ENCODE assay signal across 23 mouse cellular contexts in the genomic region with DNA sequence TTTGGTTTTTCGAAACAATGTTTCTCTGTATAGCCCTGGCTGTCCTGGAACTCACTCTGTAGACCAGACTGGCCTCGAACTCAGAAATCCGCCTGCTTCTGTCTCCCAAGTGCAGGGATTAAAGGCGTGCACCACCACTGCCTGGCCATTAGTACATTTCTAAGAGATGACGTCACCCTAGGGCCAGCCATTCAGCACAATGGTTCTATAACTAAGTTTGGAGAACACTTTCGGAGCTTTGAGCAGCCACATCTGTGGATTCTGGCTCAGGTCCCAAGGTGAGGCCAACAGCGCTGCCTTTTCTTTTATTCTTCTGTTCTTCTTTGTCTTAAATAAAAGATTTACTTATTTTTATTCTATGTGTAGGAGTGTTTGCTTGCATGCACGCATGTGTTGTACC. TPM values are rescaled to one million over a fixed set of nuclear protein-coding genes. Genes with fewer than 3 reads are reported as not detected.
DNase-seq lines count a peak whose midpoint lies in the region; ATAC-seq and TF ChIP-seq lines count a peak whose summit lies in the region.
"Had no signal": no experiment of that assay in that cellular context is flagged by ENCODE, and none has a peak within 500 bp of the region (broad histone marks: within the 10 kb centered on the region; RNA-seq: fewer than 3 reads in every experiment).

No protein-coding gene starts in this region.

- TF ChIP-seq POLR2A in brain, embryonic 14.5 days (IDR thresholded peaks at IDR 0.05; ENCODE audit: borderline replicate concordance, extremely low read depth, insufficient read depth, insufficient read length, poor library complexity, severe bottlenecking): no peak

- DNase-seq in forebrain, postnatal 0 days: no peak
- peak; percentile 28 for DNase-seq in kidney, postnatal 0 days (ENCODE audit: low spot score)
- no peak for DNase-seq in kidney, postnatal 36 days
- peak; percentile 42 for DNase-seq in brain, embryonic 14.5 days (ENCODE audit: low read depth)
- DNase-seq in thymus, postnatal 4 days: no peak
- DNase-seq: cerebellum, adult 2 months; gastrocnemius, postnatal 25 days; heart, adult 2 months; liver, embryonic 13.5 days; thymus, postnatal 36 days had no signal

- H3K36me3 ChIP-seq in forebrain, embryonic 13.5 days (ENCODE audit: poor library complexity, severe bottlenecking): no peaks in the 10 kb centered on the region
- no peaks in the 10 kb centered on the region for H3K36me3 ChIP-seq in forebrain, postnatal 0 days (ENCODE audit: insufficient read depth)
- no peaks in the 10 kb centered on the region for H3K36me3 ChIP-seq in kidney, postnatal 0 days (ENCODE audit: insufficient read depth, low read length)
- H3K36me3 ChIP-seq in forebrain, embryonic 15.5 days: no peaks in the 10 kb centered on the region
- H3K36me3 ChIP-seq: liver, embryonic 13.5 days; lung, embryonic 15.5 days; midbrain, embryonic 12.5 days had no signal

- H3K4me2 ChIP-seq in forebrain, embryonic 13.5 days: no peak overlapping the region
- H3K4me2 ChIP-seq in forebrain, postnatal 0 days (ENCODE audit: low read depth): no peak overlapping the region
- H3K4me2 ChIP-seq in kidney, postnatal 0 days (ENCODE audit: low read length): no peak overlapping the region
- H3K4me2 ChIP-seq in forebrain, embryonic 15.5 days (replicated peaks): no peak overlapping the region
- H3K4me2 ChIP-seq: liver, embryonic 13.5 days; lung, embryonic 15.5 days; midbrain, embryonic 12.5 days had no signal

- H3K4me1 ChIP-seq in forebrain, embryonic 13.5 days: peaks cover 12% of the 10 kb centered on the region
- no peaks in the 10 kb centered on the region for H3K4me1 ChIP-seq in forebrain, postnatal 0 days (ENCODE audit: insufficient read depth)
- no peaks in the 10 kb centered on the region for H3K4me1 ChIP-seq in kidney, postnatal 0 days (replicated peaks; ENCODE audit: insufficient read depth, low read length)
- peaks cover 3% of the 10 kb centered on the region; the same call in 1 of the 2 replicates for H3K4me1 ChIP-seq in forebrain, embryonic 15.5 days
- H3K4me1 ChIP-seq: liver, embryonic 13.5 days; lung, embryonic 15.5 days had no signal

- H3K27me3 ChIP-seq in forebrain, embryonic 13.5 days: no peaks in the 10 kb centered on the region
- no peaks in the 10 kb centered on the region for H3K27me3 ChIP-seq in forebrain, postnatal 0 days (ENCODE audit: insufficient read depth, low read length)
- H3K27me3 ChIP-seq in kidney, postnatal 0 days (ENCODE audit: insufficient read depth, low read length): no peaks in the 10 kb centered on the region
- no peaks in the 10 kb centered on the region for H3K27me3 ChIP-seq in forebrain, embryonic 15.5 days
- H3K27me3 ChIP-seq: liver, embryonic 13.5 days; lung, embryonic 15.5 days; midbrain, embryonic 12.5 days had no signal

- ATAC-seq in forebrain, embryonic 13.5 days: peak; percentile 36; the same call in 1 of the 2 replicates
- no peak for ATAC-seq in forebrain, postnatal 0 days
- ATAC-seq in kidney, postnatal 0 days (replicated peaks; ENCODE audit: low FRiP score, low read depth): no peak
- ATAC-seq in forebrain, embryonic 15.5 days (replicated peaks): peak; percentile 23; the same call in 1 of the 2 replicates

- no peak overlapping the region for H3K4me3 ChIP-seq in forebrain, embryonic 13.5 days
- H3K4me3 ChIP-seq in forebrain, postnatal 0 days (ENCODE audit: low read depth, low read length): no peak overlapping the region
- H3K4me3 ChIP-seq in kidney, postnatal 0 days (replicated peaks; ENCODE audit: low read depth, low read length): no peak overlapping the region
- no peak overlapping the region for H3K4me3 ChIP-seq in forebrain, embryonic 15.5 days
- H3K4me3 ChIP-seq: heart, adult 2 months; liver, embryonic 13.5 days; lung, embryonic 15.5 days; midbrain, embryonic 12.5 days; myocyte had no signal

- H3K27ac ChIP-seq in forebrain, embryonic 13.5 days: no peak overlapping the region
- H3K27ac ChIP-seq in forebrain, postnatal 0 days (ENCODE audit: low read depth, low read length): no peak overlapping the region
- H3K27ac ChIP-seq in kidney, postnatal 0 days: no peak overlapping the region
- H3K27ac ChIP-seq in forebrain, embryonic 15.5 days (replicated peaks): no peak overlapping the region
- H3K27ac ChIP-seq: heart, adult 2 months; liver, embryonic 13.5 days; lung, embryonic 15.5 days; macrophage; midbrain, embryonic 12.5 days had no signal

- TF ChIP-seq CTCF in forebrain, postnatal 0 days (IDR thresholded peaks at IDR 0.05; ENCODE audit: low read depth): no peak
- TF ChIP-seq CTCF in kidney, postnatal 0 days (IDR thresholded peaks at IDR 0.05; ENCODE audit: low read depth): no peak
- no peak for TF ChIP-seq CTCF in brain, embryonic 14.5 days (IDR thresholded peaks at IDR 0.05; ENCODE audit: borderline replicate concordance, extremely low read depth, insufficient read depth, insufficient read length)

- no peak overlapping the region for H3K9ac ChIP-seq in forebrain, embryonic 13.5 days
- H3K9ac ChIP-seq in forebrain, postnatal 0 days: no peak overlapping the region
- H3K9ac ChIP-seq in kidney, postnatal 0 days (ENCODE audit: low read depth, low read length): no peak overlapping the region
- H3K9ac ChIP-seq in forebrain, embryonic 15.5 days (replicated peaks): no peak overlapping the region
- H3K9ac ChIP-seq: liver, embryonic 13.5 days; lung, embryonic 15.5 days; midbrain, embryonic 12.5 days had no signal

- no peaks in the 10 kb centered on the region for H3K9me3 ChIP-seq in forebrain, embryonic 13.5 days (replicated peaks)
- H3K9me3 ChIP-seq in forebrain, postnatal 0 days (ENCODE audit: low read length): no peaks in the 10 kb centered on the region
- no peaks in the 10 kb centered on the region for H3K9me3 ChIP-seq in kidney, postnatal 0 days (replicated peaks; ENCODE audit: low read length)
- H3K9me3 ChIP-seq in forebrain, embryonic 15.5 days: no peaks in the 10 kb centered on the region
- H3K9me3 ChIP-seq: liver, embryonic 13.5 days; lung, embryonic 15.5 days; midbrain, embryonic 12.5 days had no signal

- 52% methylated on average over 8 of the region's 8 CpGs for WGBS in forebrain, embryonic 13.5 days
- WGBS in forebrain, postnatal 0 days: 54% methylated on average over 8 of the region's 8 CpGs
- WGBS in kidney, postnatal 0 days: 68% methylated on average over 8 of the region's 8 CpGs
- 42% methylated on average over 8 of the region's 8 CpGs for WGBS in forebrain, embryonic 15.5 days

RNA-seq across cellular contexts. Expression of a gene that starts 3.0 kb away (rescaled TPM):
- not detected in 2 replicates for polyA plus RNA-seq in forebrain, embryonic 13.5 days (2015; fragmentation: Nextera tagmentation; extraction: Ambion mirVana)
- total RNA-seq in forebrain, postnatal 0 days (2014; rRNA removed): not detected in 2 replicates
- polyA plus RNA-seq in forebrain, postnatal 0 days (2015; fragmentation: Nextera tagmentation; extraction: Ambion mirVana): not detected in 2 replicates
- polyA plus RNA-seq in kidney, postnatal 0 days (2015; fragmentation: Nextera tagmentation; extraction: Ambion mirVana): not detected in 2 replicates
- polyA plus RNA-seq in brain, embryonic 14.5 days (2012; rRNA removed): 0.05 TPM in 1 of 2 replicates, not detected in the other
- not detected in 2 replicates for polyA plus RNA-seq in forebrain, embryonic 15.5 days (2015; fragmentation: Nextera tagmentation; extraction: Ambion mirVana)
- total RNA-seq: adrenal gland, postnatal 36 days; gastrocnemius, postnatal 25 days; heart, adult 2 months; heart, postnatal 4 days; layer of hippocampus, adult 8-10 months; left cerebral cortex, postnatal 36 days had no signal
- polyA plus RNA-seq: cerebellum, adult 2 months; heart, adult 2 months; heart, embryonic 14.5 days; liver, embryonic 13.5 days; lung, embryonic 15.5 days; macrophage; midbrain, embryonic 12.5 days; myocyte; neural tube, embryonic 14.5 days; small intestine, adult 2 months had no signal

Comparison
In these comparisons a context has a peak if more than half of its experiments do, and no peak if none do; other contexts are left out.
1. ATAC-seq: peak in forebrain, embryonic 13.5 days (single experiment) and forebrain, embryonic 15.5 days (single experiment); none in forebrain, postnatal 0 days (single experiment) and kidney, postnatal 0 days (single experiment).
2. DNase-seq: peak in kidney, postnatal 0 days (single experiment) and brain, embryonic 14.5 days (single experiment); none in forebrain, postnatal 0 days (single experiment), kidney, postnatal 36 days (0 of 2) and thymus, postnatal 4 days (single experiment).